ENCODE assay signal across 20 mouse cellular contexts in genomic region chr13:4192511-4192910, GRCm38 (mm10). TPM values are rescaled to one million over a fixed set of nuclear protein-coding genes. Genes with fewer than 3 reads are reported as not detected.
"Had no signal": no experiment of that assay in that cellular context is flagged by ENCODE, and none has a peak within 500 bp of the region (broad histone marks: within the 10 kb centered on the region; RNA-seq: fewer than 3 reads in every experiment).

No protein-coding gene starts in this region.

- H3K9ac ChIP-seq: lung, embryonic 14.5 days; neural tube, embryonic 15.5 days had no signal

- H3K4me2 ChIP-seq: lung, embryonic 14.5 days; neural tube, embryonic 15.5 days had no signal

- H3K27ac ChIP-seq: kidney, postnatal 0 days; layer of hippocampus, adult 2 months; left cerebral cortex, adult 2 months; limb, embryonic 10.5 days; midbrain, embryonic 10.5 days; neural tube, embryonic 15.5 days had no signal

- DNase-seq: kidney, adult 11 months; kidney, adult 9 months; kidney, postnatal 36 days; lung, embryonic 14.5 days; lung, postnatal 10 days; lung, postnatal 4 days; midbrain, embryonic 14.5 days; right cerebral cortex, postnatal 4 days; spleen, adult 18-20 months had no signal

- H3K9me3 ChIP-seq: limb, embryonic 10.5 days; midbrain, embryonic 10.5 days; neural tube, embryonic 15.5 days had no signal

- H3K27me3 ChIP-seq: neural tube, embryonic 15.5 days had no signal

- H3K4me3 ChIP-seq: layer of hippocampus, adult 2 months; left cerebral cortex, adult 2 months; limb, embryonic 10.5 days; midbrain, embryonic 10.5 days; neural tube, embryonic 15.5 days had no signal

- H3K36me3 ChIP-seq: limb, embryonic 10.5 days; midbrain, embryonic 10.5 days; neural tube, embryonic 15.5 days had no signal

- H3K4me1 ChIP-seq: limb, embryonic 10.5 days; midbrain, embryonic 10.5 days; neural tube, embryonic 15.5 days had no signal

RNA-seq across cellular contexts. Expression of gene Akr1c13, which starts 1.6 kb away (rescaled TPM):
- total RNA-seq: layer of hippocampus, postnatal 25 days had no signal

RNA-seq across cellular contexts. Expression of gene Akr1c19, which starts 36.0 kb away (rescaled TPM):
- total RNA-seq: layer of hippocampus, adult 2 months; layer of hippocampus, postnatal 25 days; left cerebral cortex, adult 2 months; left cerebral cortex, postnatal 14 days; megakaryocyte, adult 5-6 weeks had no signal
- polyA plus RNA-seq: myocyte had no signal

RNA-seq across cellular contexts. Expression of gene Akr1c18, which starts 42.1 kb away (rescaled TPM):
- polyA plus RNA-seq: limb, embryonic 10.5 days; midbrain, embryonic 10.5 days; midbrain, embryonic 14.5 days; myocyte; neural tube, embryonic 11.5 days; neural tube, embryonic 15.5 days had no signal
